Mouse (Mus musculus): Measurements from ENCODE around the gene Tns2. TPM values are rescaled to one million over a fixed set of nuclear protein-coding genes. Genes with fewer than 3 reads are reported as not detected.

Gene Tns2
- total RNA-seq (2012; rRNA removed): 0.16 and 0.42 TPM in 2 replicates
- 1 to 10 TPM in 1 of 2 experiments, not detected in 1; 3.1 TPM for polyA plus RNA-seq (2012; ENCODE audit: insufficient read depth in 1 of 2, insufficient read length in 2 of 2, low read depth in 1 of 2, low replicate concordance in 2 of 2, missing spikeins in 1 of 2)

DNA sequence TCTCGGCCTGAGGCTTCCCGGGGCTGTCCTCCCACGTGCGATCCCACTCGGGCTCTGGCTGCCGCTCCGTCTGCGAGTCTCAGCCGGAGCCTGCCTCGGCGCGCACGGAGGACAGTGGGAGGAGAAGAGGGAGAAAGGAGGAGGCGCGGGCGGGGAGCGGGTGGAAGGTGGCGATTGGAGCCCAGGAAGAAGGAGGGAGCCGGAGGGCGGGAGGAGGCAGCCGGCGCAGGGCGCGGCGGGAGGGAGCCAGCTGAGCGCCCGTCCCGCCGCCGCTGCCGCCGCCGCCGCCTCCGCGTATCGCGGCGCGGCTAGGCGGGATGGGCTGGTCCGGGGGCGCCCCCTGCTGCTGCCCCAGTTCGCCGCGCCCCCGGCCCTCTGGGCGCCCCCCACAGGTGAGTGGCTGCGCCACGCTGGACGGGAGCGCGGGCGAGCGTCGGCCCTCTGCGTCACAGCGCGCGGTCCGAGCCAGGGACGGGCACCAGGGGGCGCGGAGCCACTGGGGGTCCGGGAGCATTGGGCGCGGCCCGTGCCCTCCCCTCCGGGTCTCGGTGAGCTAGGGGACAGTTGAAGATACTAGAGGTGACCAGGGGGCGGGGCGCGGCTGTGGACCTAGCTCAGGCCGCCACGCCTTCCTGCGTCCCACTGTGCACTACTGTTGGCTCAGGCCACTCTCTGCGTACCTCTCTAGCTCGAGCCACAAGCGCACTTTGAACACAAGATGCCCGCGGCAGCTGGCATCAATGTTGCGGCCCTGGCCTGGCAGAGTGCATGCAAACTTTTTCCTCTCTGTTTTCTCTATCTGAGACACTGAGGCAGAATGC, at the start of gene Tns2:
Gene Tns2, plus strand, starts transcription at position 253 of the 821 bp plus-strand sequence.
- H3K79me2 ChIP-seq (ENCODE audit: control insufficient read depth, insufficient read depth, low read length, poor library complexity): no peaks in the 10 kb centered on the region; the same call in 1 of the 2 replicates
- peaks cover 0 to 21% of the 10 kb centered on the region in 2 experiments; a peak in 3 of 4 replicates for H3K4me1 ChIP-seq (ENCODE audit: control insufficient read depth in 1 of 2, insufficient read depth in 2 of 2, low read length in 2 of 2)
- H3K9me3 ChIP-seq (replicated peaks; ENCODE audit: insufficient read depth, low read length): no peaks in the 10 kb centered on the region
- H3K27ac ChIP-seq (ENCODE audit: control insufficient read depth, low read depth, low read length): peak within 1 kb of the TSS; percentile 6; the same call in 1 of the 2 replicates
- DNase-seq (ENCODE audit: low read depth, low spot score): peak; percentile 78
- peak within 1 kb of the TSS; percentile 60 for H3K4me3 ChIP-seq (ENCODE audit: control insufficient read depth in 1 of 2, insufficient read depth in 1 of 2, low read depth in 2 of 2, low read length in 2 of 2)
- H3K9ac ChIP-seq (ENCODE audit: control insufficient read depth, low read depth, low read length, poor library complexity, severe bottlenecking): peak within 1 kb of the TSS; percentile 76
- TF ChIP-seq RAD21 (IDR thresholded peaks at IDR 0.05; ENCODE audit: low read depth, low read length) (peak; percentile 3; the same call in 1 of the 2 replicates), POLR2A (IDR thresholded peaks at IDR 0.05; ENCODE audit: control insufficient read depth in 1 of 2, insufficient read depth in 1 of 2, low read depth in 1 of 2, low read length in 2 of 2, poor library complexity in 1 of 2) (peak; percentile 25 to 60; a peak in 2 of 4 replicates), ETS1 (IDR thresholded peaks at IDR 0.05; ENCODE audit: low read depth, low read length) (no peak), NRF1 (IDR thresholded peaks at IDR 0.05; ENCODE audit: insufficient read depth, low read depth, low read length, poor library complexity, severe bottlenecking) (0 out of 2 replicates have a peak, but pooled peaks have one; percentile 12), MYC (IDR thresholded peaks at IDR 0.05; ENCODE audit: low read depth, low read length) (no peak), SIN3A (IDR thresholded peaks at IDR 0.05; ENCODE audit: low read length) (peak; percentile 6; the same call in 1 of the 2 replicates), ELF1 (IDR thresholded peaks at IDR 0.05; ENCODE audit: low read depth, low read length) (0 out of 2 replicates have a peak, but pooled peaks have one; percentile 35), SMC3 (IDR thresholded peaks at IDR 0.05; ENCODE audit: low read depth, low read length) (peak; percentile 48), MXI1 (IDR thresholded peaks at IDR 0.05; ENCODE audit: low read depth, low read length) (peak; percentile 16; the same call in 1 of the 2 replicates), CTCF (IDR thresholded peaks at IDR 0.05 in 2 of 3, conservative IDR thresholded peaks at IDR 0.05 in 1 of 3; ENCODE audit: control insufficient read depth in 1 of 3, insufficient read depth in 1 of 3, low read depth in 2 of 3, low read length in 3 of 3, poor library complexity in 1 of 3, severe bottlenecking in 1 of 3) (peak in 2 of 3 experiments; percentile 84 to 92; a peak in 4 of 6 replicates), E2F4 (IDR thresholded peaks at IDR 0.05; ENCODE audit: borderline replicate concordance, low read depth, low read length) (no peak), USF1 (IDR thresholded peaks at IDR 0.05; ENCODE audit: low read depth, low read length) (no peak), HCFC1 (IDR thresholded peaks at IDR 0.05; ENCODE audit: low read depth, low read length) (0 out of 2 replicates have a peak, but pooled peaks have one; percentile 9), MAZ (IDR thresholded peaks at IDR 0.05; ENCODE audit: low read depth, low read length) (peak; percentile 77; the same call in 1 of the 2 replicates)
- H3K36me3 ChIP-seq (ENCODE audit: control insufficient read depth in 1 of 2, insufficient read depth in 2 of 2, low read length in 2 of 2): peaks cover 3 to 9% of the 10 kb centered on the region in 2 experiments
- no peaks in the 10 kb centered on the region for H3K27me3 ChIP-seq (ENCODE audit: control insufficient read depth in 1 of 2, insufficient read depth in 2 of 2, low read length in 2 of 2)

DNA sequence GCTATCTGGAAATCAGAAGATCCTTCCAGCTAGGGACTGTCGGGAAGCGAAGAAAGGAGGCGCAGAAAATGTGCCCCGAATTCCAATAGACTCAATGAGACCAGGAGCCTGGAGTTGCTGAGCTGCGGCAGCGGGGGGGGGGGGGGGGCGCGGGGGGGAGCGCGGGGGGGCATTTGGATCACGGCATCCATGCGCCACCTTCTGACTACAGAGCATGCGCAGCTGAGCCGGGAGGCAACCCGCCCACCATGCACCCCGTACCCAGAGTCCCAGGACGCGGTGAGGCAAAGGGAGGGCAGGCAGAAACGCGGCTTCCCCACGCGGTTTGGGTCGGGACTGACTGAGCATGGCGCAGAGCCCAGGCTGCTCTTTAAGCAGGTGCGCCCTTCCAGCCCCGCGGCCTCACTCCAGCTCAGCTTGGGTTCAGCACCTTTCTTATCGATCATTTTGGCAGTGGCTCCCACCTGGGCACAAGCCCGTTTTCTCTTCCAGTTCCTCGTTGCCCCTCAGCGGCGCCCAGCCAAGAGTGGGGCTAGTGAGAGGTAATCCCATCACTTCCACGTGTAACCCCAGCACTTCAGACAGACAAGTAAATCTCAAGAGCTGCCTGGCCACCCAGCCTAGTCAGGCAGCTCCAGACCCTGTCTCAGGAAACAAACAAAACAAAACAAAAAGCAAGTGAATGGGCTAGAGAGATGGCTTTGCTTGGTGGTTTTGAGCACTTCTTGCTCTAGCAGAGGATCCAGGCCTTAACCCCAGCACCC, 48.1 kb upstream of the Tns2 start:
- Histone ChIP-seq H3K4me1 (ENCODE audit: control insufficient read depth in 1 of 2, insufficient read depth in 2 of 2, low read length in 2 of 2) (no peaks in the 10 kb centered on the region), H3K9me3 (replicated peaks; ENCODE audit: insufficient read depth, low read length) (no peaks in the 10 kb centered on the region), H3K27ac (ENCODE audit: control insufficient read depth, low read depth, low read length) (no peak overlapping the region), H3K36me3 (ENCODE audit: control insufficient read depth in 1 of 2, insufficient read depth in 2 of 2, low read length in 2 of 2) (no peaks in the 10 kb centered on the region), H3K9ac (ENCODE audit: control insufficient read depth, low read depth, low read length, poor library complexity, severe bottlenecking) (no peak overlapping the region), H3K27me3 (ENCODE audit: control insufficient read depth in 1 of 2, insufficient read depth in 2 of 2, low read length in 2 of 2) (peaks cover 23 to 42% of the 10 kb centered on the region in 2 experiments), H3K4me3 (ENCODE audit: control insufficient read depth in 1 of 2, insufficient read depth in 1 of 2, low read depth in 2 of 2, low read length in 2 of 2) (no peak overlapping the region), H3K79me2 (ENCODE audit: control insufficient read depth, insufficient read depth, low read length, poor library complexity) (no peaks in the 10 kb centered on the region)
- TF ChIP-seq ETS1 (IDR thresholded peaks at IDR 0.05; ENCODE audit: low read depth, low read length): no peak
- DNase-seq (ENCODE audit: low read depth, low spot score): no peak

Data from MEL (cell line).